Mouse (Mus musculus) monocyte, adult 2 months (primary cell): ENCODE data around the gene Pdk3.

Experiments
- DNase-seq, 2 experiments: peaks; one replicate each; pipeline ENCODE4 v3.0.0; 2022; ENCODE audit warnings: low spot score in 2 of 2, low read depth in 1 of 2

Gene Pdk3

DNA sequence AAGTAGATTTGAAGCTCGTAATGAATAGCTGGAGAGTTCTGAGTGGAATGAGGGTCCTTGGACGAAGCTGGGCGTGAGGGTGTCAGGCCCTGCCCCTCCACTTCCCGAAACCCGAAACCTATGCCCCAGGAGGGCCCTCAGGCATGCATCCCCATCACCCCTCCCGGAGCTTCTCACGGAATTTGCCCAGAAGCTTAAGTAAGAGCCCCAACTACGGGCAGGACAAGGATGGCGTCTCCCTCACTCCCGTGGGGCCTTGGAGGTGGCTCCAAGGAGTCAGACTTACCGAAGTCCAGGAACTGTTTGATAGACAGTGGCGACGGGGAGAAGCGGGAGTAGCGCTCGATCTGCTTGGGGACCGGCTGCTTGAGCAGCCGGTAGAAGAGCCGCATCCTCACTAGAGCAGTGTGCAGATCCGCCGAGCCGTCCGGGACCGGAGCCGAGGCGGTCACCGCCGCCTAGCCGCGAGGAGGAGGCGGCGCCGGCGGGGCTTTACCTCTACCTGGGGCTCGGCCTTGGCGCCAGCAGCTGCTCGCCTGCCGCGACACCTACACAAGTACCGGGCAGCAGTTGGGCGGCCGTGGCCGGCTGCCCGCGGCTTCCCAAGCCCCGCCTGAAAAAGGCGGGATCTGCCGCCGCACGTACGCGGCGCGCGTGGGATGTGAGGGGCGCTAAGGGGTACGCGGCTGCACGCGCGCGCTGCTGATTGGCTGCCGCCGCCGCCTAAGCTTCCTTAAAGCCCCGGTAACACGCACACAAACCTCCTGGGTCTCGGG is at the start of gene Pdk3:
Gene Pdk3 (minus strand): TSS at position 641 of the 776 bp plus-strand sequence.
- peak; percentile 2 to 13 for DNase-seq

DNA sequence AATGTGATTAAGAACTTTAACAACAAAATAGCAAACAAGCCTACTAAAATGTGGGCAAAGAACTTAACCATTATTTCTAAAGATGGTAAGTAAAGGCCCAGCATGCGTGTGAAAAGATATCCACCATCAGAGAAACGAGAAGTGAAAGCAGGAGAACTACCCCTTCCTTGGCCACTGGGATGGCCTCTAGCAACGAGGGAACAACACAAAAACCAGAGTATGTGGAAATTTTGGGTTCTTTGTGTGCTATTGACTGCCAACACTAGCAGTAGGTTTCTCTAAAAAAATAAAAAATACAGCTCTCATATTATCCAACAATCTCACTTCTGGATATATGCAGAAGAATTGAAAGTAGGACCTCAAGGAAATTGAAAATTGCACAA is 45.6 kb upstream of the Pdk3 start:
- no peak for DNase-seq

DNA sequence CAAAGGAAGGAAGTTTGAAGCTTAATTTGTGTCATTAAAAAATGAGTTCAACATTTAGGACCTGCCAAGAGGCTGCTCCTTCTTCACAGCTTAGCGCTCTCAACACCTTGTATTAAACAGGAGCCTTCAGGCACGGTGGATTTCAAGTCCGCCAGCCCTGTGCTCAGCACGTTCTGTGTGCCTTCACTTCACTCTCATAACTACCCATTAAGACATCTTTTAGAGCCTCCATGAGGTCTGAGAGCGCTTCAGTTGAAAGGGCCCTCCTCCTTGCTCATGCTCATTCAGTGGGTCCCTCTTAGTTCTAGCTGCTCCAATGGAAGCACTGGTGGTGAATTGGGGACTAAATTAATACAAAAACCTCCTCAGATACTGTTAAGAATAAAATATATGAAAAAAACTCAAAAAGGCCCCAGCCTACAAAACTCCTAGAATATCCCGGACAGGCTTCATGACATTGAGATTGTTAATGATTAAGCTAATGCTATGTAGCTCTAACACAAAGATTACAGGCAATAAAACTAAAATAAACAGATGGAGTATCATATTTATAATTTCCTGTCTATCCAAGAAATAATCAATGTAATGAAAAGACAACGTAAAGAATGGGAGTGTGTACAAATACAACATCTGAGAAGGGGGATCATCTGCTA is 45.1 kb upstream of the Pdk3 start:
- no peak for DNase-seq

DNA sequence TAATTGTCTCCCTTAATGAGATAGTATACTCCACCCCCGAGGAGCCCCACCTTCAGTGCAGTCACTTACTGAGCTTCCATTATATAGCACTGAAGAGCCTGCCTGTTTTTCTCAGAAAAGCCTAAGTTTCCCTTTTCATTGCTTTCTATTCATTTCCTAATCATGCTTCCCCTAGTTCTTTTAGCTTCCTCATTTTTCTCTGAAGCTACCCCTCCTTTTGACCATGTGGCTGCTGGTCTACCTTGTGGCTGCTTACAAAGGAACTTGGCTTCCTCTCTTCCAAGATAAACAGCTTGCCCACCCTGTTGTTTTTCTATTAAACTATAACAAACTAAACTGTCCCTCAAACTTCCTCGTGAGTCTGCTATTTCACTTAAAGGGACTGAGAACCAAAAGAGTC is 31.4 kb upstream of the Pdk3 start:
- no peak for DNase-seq

DNA sequence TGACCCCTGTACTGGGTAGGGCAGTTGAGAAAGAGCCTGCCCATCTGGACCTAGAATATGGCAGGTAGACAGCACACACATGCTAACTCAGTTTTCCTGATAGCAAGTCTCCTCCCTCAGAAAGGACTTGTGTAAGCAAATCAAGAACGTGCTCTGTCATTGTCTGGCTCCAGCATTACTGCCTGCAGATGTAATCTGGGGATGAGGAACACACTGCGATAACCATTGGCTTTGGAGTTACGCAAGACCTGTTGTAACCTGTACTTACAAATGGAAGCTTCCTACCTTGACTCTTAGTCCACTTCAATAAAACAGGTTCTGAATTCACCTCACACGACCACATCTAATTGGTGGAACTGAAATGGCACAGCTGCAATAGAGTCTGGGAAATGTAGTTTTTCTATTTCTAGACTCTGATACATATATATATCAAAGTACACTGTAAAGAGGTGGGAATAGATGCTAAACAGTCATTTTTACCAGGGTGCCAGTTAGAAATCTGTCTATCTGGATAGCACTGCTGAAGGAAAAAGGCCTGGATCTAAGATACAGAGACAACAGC is 30.6 kb upstream of the Pdk3 start:
- no peak for DNase-seq

DNA sequence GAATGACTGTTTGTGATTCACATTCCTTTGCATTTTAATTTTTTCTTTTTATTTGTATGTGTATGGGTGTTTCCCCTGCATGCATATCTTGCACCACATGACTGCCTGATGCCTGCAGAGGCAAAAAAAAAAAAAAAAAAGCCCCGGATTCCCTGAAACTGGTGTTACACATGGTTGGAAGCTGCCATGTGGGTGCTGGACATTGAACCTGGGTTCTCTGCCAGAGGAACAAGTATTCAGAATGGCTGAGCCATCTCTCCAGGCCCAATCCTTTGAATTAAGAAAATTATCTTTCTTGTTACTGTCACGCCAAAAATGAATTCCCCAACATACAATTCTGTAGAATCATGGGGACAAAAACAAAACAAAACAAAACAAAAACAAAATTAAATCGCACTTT is 25.8 kb upstream of the Pdk3 start:
- no peak for DNase-seq

DNA sequence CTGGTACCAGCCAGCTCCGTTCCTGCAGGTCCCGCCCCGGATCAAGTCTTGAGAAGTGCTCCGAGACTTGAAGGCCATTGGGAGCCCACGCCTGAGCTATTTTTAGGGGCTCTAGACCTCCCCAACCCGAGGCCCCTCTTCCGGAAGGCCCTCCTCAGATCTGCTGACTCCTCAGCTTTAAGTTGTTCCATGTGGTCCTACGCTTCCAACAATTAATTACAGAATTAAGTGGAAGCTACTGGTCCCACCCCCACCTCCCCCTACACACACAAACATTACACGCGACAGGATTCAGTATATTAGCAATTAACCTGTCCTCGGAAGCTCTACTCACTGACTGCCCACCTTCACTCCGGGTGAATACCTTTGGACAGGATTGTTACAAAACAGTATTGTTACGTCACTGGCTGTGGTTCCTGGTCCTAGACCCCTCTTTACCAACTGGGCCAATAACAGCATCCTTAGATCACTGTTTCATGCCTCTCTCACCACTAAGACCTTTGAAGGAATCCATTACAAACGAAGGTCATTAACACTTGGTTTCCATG is 410 bp upstream of the Pdk3 start:
- DNase-seq: no peak

DNA sequence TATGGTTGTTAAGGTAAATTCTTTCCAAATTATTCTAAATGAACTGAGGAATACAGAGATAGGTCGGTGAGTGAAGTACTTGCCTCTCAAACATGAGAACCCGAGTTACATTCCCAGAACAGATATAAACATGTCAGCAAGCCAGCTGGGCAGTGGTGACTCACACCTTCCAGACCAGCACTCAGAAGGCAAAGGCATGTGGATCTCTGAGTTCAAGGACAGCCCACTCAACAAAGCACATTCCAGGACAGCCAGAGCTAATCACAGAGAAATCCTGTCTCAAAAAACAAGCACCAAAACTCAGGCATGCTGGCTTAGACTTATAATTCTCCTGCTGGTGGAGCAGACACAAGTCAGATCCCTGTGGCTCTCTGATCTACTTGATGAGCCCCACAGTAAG is 6.2 kb downstream of the Pdk3 start:
- no peak for DNase-seq

DNA sequence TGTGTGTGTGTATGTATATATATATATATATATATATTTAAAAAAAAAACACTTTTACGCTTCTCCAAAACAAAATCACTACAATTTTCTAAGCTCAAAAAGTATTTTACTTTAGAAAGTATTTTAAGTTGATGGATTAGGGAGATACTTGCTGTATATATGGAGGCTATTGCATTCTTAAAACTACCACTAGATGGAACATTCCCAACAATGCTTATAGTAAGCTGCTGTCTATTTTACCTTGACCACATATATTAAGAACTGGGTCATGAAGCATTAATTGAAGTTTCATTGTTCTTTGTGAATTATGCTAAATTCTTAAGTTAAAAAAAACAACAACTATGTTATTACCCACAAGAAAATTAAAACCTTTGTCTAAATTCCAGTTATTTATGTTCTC is 24.0 kb downstream of the Pdk3 start:
- no peak for DNase-seq

DNA sequence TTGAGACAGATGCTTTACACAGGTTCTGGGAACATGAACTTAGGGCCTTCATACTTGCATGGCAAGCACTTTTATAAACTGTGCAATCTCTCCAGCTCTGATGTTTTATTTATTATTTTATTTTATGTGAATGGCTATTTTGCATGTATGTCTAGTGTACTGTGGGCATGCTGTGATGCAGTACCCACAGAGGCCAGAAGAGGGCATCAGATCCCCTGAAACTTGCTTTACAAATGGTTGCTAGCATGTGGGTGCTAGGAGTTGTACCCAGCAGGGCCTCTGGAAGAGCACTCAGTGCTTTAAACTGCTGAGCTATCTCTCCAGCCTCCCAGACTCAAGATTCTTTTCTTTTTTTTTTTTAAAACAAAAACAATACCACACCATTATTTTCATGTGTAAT is 38.8 kb downstream of the Pdk3 start:
- peak; percentile 4 to 25 for DNase-seq

DNA sequence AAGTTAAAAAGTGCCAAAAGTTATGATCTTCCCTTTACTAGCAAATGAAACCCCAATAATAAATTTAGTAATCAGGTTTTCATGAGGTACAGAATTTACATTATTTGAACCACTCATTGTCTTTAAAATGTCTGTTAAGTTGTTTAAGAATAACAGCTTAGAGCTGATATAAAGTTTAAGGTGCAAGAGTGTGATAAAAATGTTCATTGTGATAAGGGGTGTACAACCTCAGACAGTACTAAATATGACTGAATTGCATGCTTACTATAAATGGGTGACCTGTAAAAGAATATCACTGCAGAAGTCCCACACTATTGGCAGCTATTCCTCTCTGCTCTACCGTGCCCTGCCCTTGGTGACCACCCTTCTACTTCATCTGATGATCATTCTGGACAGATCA is 42.4 kb downstream of the Pdk3 start:
- DNase-seq: no peak

DNA sequence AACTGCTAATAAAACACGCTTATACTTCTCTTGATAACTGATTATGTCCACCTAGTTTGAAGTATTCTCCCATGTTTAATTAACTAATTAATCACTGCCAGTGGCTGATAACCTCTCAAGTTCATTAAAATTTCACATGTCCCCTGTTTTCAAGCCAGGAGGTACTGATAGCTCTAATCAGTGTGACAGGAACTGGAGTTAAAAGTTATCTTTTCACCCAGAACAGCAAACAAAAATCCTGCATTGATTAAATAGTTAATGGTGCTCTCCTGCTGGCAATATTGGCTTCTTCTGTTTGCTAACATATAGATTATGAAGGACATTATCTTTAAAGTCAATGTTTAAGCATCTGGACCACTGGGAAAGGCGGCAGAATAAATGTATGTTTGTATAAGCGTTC is 71.2 kb downstream of the Pdk3 start:
- no peak for DNase-seq

DNA sequence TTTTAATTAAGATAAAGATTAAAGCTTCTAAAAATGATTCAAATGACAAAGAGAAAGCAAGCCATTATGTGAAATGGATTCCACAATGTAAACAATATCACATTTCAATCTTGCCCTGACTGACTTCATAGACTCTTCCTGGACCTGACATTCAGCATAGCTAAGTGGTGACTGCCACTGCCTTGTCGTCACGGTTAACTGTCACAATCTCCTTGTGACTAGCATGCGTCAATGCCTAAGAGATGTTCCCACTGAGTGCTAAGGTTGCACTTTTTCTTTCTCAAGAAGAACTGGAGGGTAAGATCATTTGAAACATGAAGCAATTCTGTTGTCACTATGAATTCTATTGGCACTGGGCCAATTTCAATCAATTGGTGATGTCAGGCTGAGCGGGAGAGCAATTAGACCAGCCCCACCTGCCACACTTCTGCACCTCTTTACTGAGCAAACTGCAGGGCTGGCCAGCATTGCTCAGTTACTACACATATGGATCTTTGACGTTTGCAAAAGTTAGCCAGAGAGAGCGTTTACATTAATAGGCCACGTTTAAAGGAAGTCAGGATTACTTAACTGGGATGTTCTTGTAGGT is 75.0 kb downstream of the Pdk3 start:
- DNase-seq: no peak

DNA sequence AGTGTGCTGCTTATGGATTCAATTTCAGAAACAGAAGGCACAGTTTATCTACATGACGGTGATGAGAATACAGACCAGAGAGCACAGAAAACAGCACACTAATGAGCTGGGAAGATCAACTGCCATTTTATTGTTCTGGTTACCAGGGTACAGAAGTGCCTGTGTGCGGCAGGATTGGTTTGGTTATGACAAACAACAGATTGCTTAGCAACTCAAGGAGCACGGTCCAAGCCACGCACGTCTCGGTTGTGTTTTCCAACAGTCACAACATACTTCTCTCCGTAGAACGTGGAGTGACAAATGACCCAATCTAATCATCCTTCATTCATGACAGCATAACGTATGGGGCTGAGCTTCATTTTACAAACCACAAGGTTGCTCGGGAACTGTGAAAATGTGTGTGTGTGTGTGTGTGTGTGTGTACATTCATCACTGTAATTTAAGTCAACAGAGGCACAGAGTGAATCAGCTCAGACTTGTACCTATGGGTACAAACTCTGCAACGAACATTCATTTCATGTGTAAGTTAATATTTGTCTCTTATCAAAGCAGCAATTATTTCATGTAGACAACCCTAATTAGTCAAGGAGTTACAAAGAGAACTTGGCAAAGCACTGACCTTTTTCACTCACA is 76.7 kb downstream of the Pdk3 start:
- no peak for DNase-seq

DNA sequence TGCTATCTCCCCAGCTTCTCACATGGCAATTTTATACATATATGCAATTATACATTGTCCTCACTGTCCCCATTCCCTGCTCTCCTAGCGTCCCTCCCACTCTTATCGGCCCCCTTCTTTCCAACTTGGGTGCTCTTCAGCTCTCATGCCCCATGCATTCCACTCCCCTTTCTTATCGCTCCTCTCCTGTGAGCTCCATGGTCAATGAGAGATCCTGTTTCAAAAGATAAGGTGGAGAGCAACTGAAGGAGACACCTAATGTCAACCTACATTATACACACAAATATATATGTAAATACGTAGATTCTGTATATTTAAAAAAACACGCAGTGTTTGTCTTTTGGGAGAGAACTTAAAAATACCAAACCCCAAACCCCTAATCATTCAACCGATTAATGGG is 81.4 kb downstream of the Pdk3 start:
- DNase-seq: no peak

DNA sequence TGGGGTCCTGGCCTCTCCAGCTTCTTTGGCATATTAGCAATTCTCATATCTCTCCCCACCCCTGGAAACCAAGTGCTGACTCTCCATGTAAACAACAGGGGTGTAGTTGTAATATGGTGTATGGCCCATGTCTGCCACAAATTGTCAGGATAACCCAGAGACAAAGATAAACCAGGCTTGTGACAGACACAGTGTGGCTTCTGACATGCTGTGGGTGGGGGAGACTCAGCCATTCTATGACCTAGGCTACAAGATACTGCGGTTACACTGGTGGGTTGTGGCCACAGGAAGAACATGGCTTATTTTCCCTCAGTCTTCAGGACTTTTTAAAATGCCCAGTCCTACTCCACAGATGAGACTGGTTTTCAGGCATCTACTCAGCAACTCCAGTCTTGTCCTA is 82.8 kb downstream of the Pdk3 start:
- DNase-seq: no peak

DNA sequence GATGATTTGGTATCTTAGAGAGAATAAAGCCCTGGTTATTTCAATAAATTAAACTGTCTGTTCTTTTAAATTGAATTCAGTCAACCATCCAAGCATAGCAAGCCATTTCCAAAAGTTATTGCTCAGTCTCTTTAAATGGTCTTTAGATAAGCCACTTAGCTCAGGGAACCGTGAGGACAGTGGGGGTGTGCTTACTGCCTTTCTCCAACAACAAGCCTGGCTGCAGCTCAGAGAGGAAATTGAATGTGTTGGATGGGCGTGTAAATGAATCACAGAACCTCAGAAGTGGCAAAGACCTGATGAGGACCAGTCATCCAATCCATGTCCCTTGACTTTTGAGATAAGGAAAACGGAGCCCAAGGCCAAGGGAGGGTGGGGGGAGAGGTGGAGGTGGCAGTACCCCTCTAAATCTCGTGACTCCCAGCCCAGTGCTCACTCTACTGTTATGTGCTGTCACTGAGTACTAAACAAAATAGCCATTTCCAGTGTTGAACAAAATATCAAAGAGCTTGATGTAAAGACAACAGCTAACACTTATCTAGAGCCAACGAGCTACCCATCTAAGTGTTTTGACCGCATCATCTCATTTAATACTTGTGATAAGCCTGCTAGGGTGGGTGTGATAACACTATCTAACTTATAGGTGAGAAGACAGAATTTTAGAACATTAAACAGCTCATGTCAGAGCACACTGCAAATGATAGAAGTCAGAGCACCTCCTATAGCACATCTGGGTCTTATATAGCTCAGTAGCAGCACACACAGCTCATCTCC is 98.8 kb downstream of the Pdk3 start:
- no peak for DNase-seq

DNA sequence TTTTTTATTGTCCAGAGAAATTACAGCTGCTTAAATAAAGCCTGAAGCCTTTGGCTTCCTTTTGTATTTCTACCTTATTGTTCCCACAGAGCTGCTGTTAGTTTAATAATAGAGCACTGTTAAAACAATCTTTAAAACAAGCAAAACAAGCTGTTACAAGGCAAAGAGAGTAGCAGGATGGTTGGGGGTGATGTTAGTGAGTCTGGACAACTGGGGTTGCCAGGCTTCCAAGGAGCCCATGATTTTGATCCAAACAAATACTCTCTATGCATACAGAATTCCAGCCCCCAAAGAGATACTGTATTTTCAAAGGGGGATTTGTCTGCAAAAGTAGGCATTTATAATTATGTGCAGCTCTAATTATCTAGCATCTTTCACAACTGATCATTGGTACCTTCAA is 99.6 kb downstream of the Pdk3 start:
- DNase-seq: no peak

DNA sequence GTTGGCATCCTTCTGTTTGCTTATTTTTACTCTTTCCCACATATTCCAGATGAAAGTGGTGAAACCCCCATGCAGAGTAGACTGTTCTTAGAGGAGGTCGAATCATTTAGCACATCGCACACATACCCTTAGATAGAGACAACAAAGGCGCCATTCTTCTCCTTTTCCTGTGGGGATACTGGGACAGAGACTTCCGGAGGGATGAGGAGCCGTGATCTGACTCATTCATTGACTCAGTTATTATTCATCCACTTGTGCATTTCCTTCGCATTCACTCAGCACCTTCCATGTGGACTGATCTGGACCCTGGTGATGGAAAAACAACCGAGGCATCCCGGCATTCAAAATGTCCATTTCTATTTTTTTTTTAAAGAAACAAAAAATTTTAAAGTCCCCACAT is 101.1 kb downstream of the Pdk3 start:
- DNase-seq: no peak

DNA sequence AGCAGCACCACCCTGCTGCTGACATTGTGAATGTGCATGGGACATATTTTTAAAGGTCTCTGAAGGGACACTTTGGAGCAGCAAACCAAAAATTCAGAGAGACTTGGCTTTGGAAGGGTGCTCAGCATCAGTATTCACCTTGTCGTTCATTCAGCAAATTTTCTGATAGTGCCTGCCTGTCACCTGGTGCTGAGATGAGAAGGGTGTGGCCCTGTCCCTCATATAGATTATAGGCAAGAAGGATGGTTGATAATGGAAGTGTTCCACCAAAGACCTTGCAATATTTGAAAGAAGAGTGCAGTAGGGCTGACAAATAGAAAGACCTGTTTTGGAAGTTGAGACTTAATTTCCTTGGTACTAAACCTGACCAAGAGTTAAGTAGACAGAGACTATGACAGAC is 102.5 kb downstream of the Pdk3 start:
- no peak for DNase-seq
